Mouse (Mus musculus) Patski (cell line): Measurements from ENCODE around the gene Optn. TPM values are rescaled to one million over a fixed set of nuclear protein-coding genes. Genes with fewer than 3 reads are reported as not detected.
"Not testable (repeated sequence)": the region's sequence is repeated elsewhere in the genome, so short reads cannot be mapped to it uniquely, and the experiment has no call there.

ENCODE experiments used
- ATAC-seq: fragments of 100-300 bp; one replicate; pipeline ENCODE4 v1.8.0; 2021
- CTCF ChIA-PET: fragments of 350-600 bp; sonication (Branson Sonifier 250); formaldehyde crosslinking; loops from one replicate; lab custom pipeline; 2022; ENCODE audit warnings: inconsistent platforms; lab: Charles Lee
- POLR2A ChIA-PET: fragments of 350-600 bp; sonication (Branson Sonifier 250); formaldehyde crosslinking; loops from one replicate; lab custom pipeline; 2022; ENCODE audit warnings: antibody characterized with exemption, inconsistent platforms; lab: Charles Lee
- DNase-seq: peaks from one replicate; pipeline ENCODE4 v3.0.0-alpha.2; 2011; ENCODE audit warnings: low read depth, low spot score
- H3K27me3 ChIP-seq: fragments of 371-371 bp; one replicate; pipeline ENCODE4 v1.5.1; 2021
- CTCF ChIP-seq: fragments of 100-300 bp; IDR thresholded peaks from one replicate; pipeline ENCODE4 v1.5.1; 2021
- in situ Hi-C: fragments of 300-500 bp; cut with MboI; formaldehyde crosslinking; loops from 3 replicates; pipeline ENCODE4 v1.11.1; 2018; ENCODE audit warnings: low pct_unique_long_range_greater_than_20kb, mixed read lengths
- polyA plus RNA-seq: library from polyadenylated mRNA; unstranded; gene quantifications from one replicate; pipeline ENCODE4 v1.2.3, GENCODE M21; 2021

Optn gene
- polyA plus RNA-seq, 1 experiment from 2014 or later: 36.8 TPM

DNA sequence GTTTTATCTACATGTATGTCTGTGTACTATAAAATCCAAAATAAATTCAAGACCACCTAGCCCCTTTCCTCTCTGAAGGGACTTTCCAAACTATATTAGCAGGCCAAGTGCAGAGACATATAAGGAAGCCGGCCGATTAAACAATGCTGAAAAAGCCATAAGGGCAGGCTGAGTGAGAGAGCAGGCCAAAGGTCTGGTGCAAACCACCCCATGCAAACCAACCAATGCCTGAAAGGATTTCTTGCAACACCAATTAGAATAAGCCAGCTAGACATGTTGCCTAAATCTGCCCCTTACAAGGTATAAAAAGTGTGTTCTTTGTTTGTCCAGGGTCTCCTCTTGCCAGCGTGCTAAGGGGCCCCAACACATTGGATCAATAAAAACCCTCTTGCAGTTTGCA is 23.8 kb upstream of the Optn start:
- TF ChIP-seq CTCF: no peak
- ATAC-seq (no peak), DNase-seq (no peak)
- H3K27me3 ChIP-seq: no peaks in the 10 kb centered on the region
- in situ Hi-C loops: loop anchor here (5.0 kb wide), 1 partner anchor 315 kb away; no protein-coding TSS in a partner anchor
- CTCF ChIA-PET: no interaction called here
- POLR2A ChIA-PET: no interaction called here

DNA sequence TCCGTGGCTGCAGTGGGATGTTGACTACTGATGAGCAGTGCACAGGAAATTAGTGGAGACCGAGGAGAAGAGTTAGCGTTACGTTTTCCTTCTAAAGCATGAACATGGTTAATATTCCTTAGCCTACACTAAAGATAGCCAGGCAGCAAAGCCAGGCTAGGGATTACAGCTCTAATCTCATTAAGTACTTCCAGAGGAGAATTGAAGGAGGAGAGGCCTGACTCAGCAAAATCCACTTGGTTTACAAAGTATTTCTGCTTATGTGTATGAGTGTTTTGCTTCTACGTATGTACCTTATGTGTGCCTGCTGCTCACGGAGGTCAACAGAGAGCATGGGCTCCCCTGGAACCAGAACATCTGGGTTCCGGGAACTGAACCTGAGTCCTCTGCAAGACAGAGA is 19.9 kb upstream of the Optn start:
- in situ Hi-C loops: no loop called here
- no peak for TF ChIP-seq CTCF
- no peaks in the 10 kb centered on the region for H3K27me3 ChIP-seq
- DNase-seq (no peak), ATAC-seq (no peak)
- ChIA-PET CTCF (no interaction called here), POLR2A (no interaction called here)

DNA sequence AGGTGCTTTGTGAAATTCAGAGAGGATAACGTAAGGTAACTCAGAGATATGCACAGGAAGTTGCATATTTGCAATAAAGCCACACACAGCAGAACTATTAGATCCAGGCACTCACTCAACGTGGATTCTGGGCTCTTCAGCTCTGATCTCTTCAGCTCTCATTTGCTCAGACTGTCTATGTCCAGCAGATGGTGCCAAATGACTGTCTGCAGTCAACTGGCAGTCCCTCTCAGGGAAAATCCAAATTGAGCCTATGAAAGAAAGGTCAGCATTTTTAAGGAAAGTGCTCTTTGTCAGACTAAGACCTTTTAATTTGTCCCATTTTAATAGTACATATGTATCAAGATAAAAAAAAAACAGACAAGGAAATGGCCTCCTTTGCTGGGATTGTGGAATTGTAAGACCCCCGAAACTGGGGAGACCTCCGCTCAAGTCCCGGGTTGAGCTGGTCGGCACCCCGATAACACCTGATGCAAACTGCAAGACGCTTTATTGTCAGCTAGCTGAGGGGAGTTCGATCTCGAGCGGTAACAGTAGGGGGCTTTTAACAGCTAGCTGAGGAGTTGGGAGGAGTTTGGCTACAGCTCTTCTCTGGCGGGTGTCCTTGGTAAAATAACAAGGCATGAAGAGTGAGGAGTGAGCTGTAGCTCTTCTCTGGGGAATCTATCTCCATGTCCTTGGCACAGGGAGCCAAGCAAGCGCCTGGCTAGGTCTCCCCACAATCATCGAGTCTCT is 16.4 kb upstream of the Optn start:
- ATAC-seq: peak; percentile 54
- DNase-seq: no peak
- CTCF ChIA-PET: interaction anchor here (0.7 to 1.8 kb wide), 12 partner anchors 9 to 826 kb away, joined by 3 to 16 read pairs (median 3); partner anchors contain the start of gene Optn
- peak; percentile 92 for TF ChIP-seq CTCF
- no peaks in the 10 kb centered on the region for H3K27me3 ChIP-seq
- in situ Hi-C loops: no loop called here
- POLR2A ChIA-PET: interaction anchor here (1.4 kb wide), 1 partner anchor 10 kb away, joined by 3 read pairs; no protein-coding TSS in a partner anchor

DNA sequence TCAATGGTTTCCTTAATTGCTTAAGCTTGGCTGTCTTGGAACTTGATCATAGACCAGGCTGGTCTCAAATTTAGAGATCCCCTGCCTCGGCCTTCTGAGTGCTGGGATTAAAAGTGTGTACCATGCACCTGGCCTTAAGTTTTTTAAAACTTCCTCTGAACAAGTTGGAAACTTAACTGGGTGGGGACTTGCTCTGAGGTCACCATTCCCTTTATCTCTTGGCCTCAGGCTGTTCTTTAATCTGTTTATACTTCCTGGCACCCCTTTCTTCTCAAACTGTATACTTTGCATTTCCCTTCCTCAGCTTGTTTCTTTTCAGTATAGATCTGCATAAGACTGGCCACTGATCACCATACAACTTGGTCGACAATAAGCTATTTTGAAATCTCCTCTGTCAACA is 14.1 kb upstream of the Optn start:
- in situ Hi-C loops: no loop called here
- POLR2A ChIA-PET: no interaction called here
- ATAC-seq: no peak
- CTCF ChIA-PET: interaction anchor here (1.2 kb wide), 1 partner anchor 12 kb away, joined by 3 read pairs; no protein-coding TSS in a partner anchor
- DNase-seq: no peak
- H3K27me3 ChIP-seq: no peaks in the 10 kb centered on the region
- TF ChIP-seq CTCF: no peak

DNA sequence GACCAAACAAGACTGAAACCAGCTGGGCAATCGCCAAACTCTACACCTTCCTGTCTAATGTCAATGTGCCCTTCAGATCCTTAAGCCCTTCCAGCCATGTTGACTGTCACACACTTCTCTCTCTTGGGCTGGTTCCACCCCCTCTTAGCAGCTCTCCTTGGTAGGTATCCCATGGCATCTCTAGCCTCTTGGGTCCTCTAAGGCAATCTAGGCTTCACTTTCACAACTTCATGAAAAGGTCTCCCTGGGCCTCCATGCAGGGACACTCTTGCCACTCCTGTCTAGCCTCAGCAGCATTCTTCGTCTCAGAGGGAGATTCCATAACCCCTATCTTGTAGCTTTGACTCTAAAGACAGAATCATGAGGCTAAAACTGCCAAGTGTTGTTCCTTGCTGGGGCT is 13.6 kb upstream of the Optn start:
- ChIA-PET POLR2A (no interaction called here), CTCF (interaction anchor here (1.2 kb wide), 1 partner anchor 13 kb away, joined by 3 read pairs; no protein-coding TSS in a partner anchor)
- in situ Hi-C loops: no loop called here
- H3K27me3 ChIP-seq: no peaks in the 10 kb centered on the region
- no peak for TF ChIP-seq CTCF
- DNase-seq (no peak), ATAC-seq (no peak)

DNA sequence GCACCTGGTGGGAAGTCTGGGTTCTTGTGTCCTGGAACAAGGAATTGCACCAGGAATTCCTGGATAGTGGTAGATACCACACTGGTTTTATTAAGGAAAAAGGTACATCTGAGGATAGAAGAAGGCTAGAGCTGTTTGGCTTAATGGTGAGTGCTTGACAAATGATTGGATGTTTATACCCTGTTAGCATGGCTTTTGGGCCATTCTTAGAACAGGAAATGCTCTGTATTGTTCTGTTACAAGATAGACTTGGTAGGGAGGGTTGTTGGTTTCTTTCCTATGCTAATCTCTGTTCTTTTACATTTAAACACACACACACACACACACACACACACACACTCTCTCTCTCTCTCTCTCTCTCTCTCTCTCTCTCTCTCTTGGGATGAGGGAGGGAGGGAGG is 12.0 kb upstream of the Optn start:
- DNase-seq (no peak), ATAC-seq (no peak)
- H3K27me3 ChIP-seq: no peaks in the 10 kb centered on the region
- in situ Hi-C loops: no loop called here
- CTCF ChIA-PET: no interaction called here
- TF ChIP-seq CTCF: no peak
- POLR2A ChIA-PET: no interaction called here

DNA sequence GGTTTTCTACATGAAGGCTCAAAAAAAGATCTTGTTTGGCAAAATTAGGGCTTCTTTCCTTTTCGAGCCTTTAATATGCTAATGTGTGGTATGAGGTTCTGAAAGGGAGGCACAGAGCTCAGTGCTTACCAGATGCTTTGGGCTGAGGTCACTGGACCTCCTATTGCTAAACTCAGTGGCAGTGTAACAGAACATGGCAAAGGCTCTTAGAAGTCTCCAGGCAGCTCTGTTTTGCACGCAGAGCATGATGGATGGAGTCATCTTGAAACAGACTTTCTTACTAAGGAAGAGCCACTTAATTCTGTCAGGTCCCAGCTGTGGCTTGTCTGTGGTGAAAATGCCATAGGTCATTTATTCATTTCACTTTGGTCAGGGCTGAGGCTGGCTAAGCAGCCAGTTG is 11.6 kb upstream of the Optn start:
- in situ Hi-C loops: no loop called here
- DNase-seq (no peak), ATAC-seq (no peak)
- ChIA-PET CTCF (no interaction called here), POLR2A (no interaction called here)
- TF ChIP-seq CTCF: no peak
- H3K27me3 ChIP-seq: no peaks in the 10 kb centered on the region

DNA sequence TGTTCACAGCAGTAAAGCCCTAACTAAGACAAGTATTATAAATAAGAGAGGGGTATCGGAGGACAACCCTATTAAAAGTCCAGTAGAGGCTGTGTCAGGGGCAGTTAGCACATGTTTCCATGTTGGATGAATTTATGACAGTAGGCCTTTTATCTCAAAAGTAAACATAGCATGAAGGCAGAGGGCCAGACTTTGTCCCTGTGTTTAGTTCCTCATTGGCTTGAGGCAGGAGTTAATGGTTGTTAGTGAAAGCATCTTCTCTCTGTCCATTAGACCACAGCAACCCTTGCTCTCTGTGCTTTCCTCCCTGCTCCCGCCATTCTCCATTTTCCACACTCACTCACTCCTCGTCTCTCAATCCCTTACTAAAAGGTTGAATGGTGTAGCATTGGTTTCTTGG is 9.9 kb upstream of the Optn start:
- CTCF ChIA-PET: interaction anchor here (1.0 to 1.1 kb wide), 2 partner anchors 16 to 718 kb away, joined by 3 read pairs; no protein-coding TSS in a partner anchor
- DNase-seq (no peak), ATAC-seq (no peak)
- POLR2A ChIA-PET: no interaction called here
- no peaks in the 10 kb centered on the region for H3K27me3 ChIP-seq
- in situ Hi-C loops: no loop called here
- TF ChIP-seq CTCF: no peak

DNA sequence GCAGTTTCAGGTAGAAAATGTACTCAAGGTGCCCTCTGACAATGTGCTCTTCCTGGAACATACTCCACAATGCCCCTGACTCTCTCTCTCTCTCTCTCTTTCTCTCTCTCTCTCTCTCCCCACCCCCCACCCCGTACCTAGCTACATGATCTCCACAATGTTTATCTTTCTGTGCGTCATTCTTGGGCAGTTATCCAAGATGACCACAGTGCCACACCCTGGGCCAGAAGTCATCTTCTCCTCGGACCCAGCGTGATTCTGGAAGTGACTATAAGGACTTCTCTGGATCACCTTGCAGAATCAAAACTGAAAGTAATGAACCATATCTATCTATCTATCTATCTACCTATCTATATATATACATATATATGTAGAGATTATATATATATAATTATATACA is 4.1 kb upstream of the Optn start:
- ATAC-seq (no peak), DNase-seq (no peak)
- ChIA-PET POLR2A (no interaction called here), CTCF (no interaction called here)
- no peak for TF ChIP-seq CTCF
- H3K27me3 ChIP-seq: no peaks in the 10 kb centered on the region
- in situ Hi-C loops: no loop called here

DNA sequence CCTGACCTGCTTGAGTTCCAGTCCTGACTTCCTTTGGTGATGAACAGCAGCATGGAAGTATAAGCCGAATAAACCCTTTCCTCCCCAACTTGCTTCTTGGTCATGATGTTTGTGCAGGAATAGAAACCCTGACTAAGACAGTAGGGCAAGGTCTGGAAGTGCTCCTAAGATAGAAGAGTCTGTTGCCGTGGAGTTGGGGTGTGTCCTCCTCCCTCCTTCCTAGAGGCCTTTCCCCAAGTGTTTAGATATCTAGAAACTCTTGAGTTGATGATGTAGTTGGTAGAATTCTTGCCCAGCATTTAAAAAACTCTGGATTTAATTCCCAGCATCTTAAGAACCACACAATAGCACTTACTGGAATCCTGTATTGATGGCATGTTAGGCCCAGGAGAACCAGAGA is 3.4 kb upstream of the Optn start:
- H3K27me3 ChIP-seq, ATAC-seq, POLR2A ChIA-PET, in situ Hi-C loops, CTCF ChIA-PET, DNase-seq: not testable (repeated sequence)

DNA sequence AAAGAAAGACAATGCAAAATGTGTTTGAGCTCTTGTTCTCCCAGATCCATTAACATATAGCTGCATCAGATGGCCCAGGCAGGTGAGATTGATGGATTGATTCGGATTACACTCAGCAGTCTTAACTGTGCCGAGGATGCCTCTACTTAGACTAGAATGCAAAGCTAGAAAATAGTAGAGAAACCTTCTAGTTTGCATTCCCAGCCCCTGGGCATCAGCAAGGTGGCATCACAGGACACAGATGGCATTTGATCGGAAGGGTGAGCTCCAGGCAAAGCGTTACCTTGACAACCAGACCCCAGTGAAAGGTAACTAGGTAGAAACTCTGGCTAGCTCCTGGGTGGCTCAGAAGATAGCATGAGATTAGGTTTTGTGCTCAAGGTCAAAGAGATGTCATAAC is 396 bp upstream of the Optn start:
- ChIA-PET CTCF (interaction anchor here (1.7 to 2.3 kb wide), 2 partner anchors 16 to 17 kb away, joined by 5 to 7 read pairs; no protein-coding TSS in a partner anchor), POLR2A (interaction anchor here (1.7 kb wide), 1 partner anchor 11 kb away, joined by 3 read pairs; no protein-coding TSS in a partner anchor)
- ATAC-seq (peak; percentile 27), DNase-seq (no peak)
- H3K27me3 ChIP-seq: no peaks in the 10 kb centered on the region
- in situ Hi-C loops: no loop called here
- TF ChIP-seq CTCF: no peak
